Mouse (Mus musculus) left cerebral cortex, postnatal 14 days (tissue): ENCODE results near the gene Cox7b2. TPM values are rescaled to one million over a fixed set of nuclear protein-coding genes. Genes with fewer than 3 reads are reported as not detected.
"Not testable (repeated sequence)": the region's sequence is repeated elsewhere in the genome, so short reads cannot be mapped to it uniquely, and the experiment has no call there.

Experiments used
- DNase-seq, 2 experiments: peaks; one replicate each; pipeline ENCODE4 v3.0.0; 2021 to 2022; ENCODE audit warnings: low spot score in 2 of 2, mixed read lengths in 1 of 2
- intact Hi-C: fragments of 180-260 bp; cut with DNase I; formaldehyde crosslinking; loops from one replicate; pipeline ENCODE4 v1.15.1; 2025
- long read RNA-seq, 2 experiments: library from polyadenylated mRNA; stranded (forward); transcript quantifications; one replicate each; pipeline ENCODE4 v2.0.0; 2021
- total RNA-seq, 2 experiments: library from RNA; stranded (reverse); gene quantifications; 2 replicates each; pipeline ENCODE4 v1.2.3; 2021

The Cox7b2 gene
- under 1 TPM in 1 of 2 experiments, not detected in 1; 0.72 TPM for total RNA-seq
- long read RNA-seq, experiment 1 = 0 reads
- long read RNA-seq, experiment 2 = 0 reads

DNA sequence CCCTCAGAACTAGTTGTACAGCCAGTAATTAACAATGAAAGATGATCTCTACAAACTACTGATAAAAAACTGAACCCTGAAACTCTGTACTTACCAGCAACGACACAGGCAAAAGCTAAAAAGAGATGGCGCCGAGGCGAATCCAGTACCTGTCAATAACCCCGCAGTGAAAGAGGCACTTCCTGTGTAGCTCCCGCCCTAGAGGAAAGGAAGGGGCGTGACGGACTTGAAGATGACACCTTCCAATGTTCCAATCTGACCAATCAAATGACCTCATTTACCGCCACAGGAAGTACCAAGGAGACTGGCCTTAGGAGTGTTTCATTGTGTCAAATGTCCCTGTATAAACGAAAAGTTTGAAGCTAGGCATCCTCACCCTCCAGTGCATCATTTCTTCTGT lies at the start of gene Cox7b2:
Gene Cox7b2, minus strand, starts transcription at position 127 of the 400 bp plus-strand sequence.
- no peak for DNase-seq
- intact Hi-C loops = no loop called here

DNA sequence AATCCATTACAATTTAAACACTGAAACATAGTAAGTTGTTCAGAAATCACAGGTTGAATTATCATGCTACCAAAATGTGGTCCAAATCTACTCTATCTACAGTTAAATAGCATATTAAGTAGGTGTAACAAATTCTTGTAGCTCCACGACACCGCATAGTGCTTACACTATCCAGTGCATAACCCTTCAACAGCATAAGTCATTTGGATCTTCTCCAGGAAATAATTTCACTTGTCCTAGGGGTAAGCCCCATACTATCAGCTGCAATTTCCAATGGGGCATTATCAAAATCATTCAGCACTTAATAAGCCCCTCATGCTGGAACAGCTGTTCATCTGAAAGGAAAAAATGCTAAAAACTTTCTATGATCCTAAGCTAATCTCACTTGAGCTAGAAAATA lies 47.3 kb upstream of the Cox7b2 start:
- no peak for DNase-seq
- intact Hi-C loops = no loop called here

DNA sequence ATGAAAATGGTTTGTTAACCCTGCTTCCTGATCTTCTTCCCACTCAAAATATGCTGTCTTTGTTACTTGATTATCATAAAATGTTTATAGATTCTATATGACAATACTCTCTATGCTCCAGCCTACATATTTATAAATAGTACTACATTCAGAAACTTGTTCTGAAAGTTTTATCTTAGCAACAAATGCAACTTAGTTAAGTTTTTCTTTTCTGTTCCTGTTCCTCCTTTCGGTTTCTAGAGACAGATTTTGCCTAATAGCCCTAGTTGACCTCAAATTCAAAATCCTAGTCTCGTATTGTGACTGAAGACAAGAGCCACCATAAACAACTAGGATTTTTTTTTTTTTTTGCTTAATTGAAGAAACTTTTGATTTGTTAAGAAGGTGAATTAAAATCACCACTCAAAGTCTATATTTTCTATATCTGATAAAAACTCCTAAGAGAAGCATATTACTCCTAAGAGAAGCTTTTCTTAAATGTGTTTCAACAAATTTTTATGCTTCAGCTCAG lies 45.8 kb upstream of the Cox7b2 start:
- intact Hi-C loops = no loop called here
- no peak for DNase-seq

DNA sequence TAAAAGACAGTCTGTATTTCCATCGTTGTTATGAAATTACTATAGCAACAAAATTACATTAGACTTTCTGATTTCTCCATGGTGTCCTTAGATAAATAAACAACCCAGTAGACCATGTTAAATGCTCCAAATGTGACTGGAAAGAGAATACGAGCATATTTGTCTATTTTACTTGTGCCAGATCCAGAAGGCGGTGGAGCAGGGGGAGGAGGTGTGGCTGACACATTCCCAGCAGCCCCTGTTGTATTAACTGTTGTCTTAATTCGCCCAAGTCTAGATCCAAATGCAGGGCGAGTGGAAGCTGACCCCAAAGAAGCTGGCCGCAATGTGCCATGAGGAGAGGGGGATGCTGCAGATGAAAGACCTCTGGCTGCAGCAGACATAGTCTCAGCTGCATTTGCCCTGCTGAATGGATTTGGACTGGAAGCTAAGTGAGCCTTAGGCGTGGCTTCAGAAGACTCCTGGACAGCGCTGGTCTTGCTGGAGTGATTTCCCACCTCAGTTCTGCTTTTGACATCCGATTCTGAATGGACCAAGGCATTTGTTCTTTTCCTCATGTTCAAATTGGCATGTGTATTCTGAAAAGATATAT lies 23.7 kb upstream of the Cox7b2 start:
- intact Hi-C loops = no loop called here
- DNase-seq = no peak

DNA sequence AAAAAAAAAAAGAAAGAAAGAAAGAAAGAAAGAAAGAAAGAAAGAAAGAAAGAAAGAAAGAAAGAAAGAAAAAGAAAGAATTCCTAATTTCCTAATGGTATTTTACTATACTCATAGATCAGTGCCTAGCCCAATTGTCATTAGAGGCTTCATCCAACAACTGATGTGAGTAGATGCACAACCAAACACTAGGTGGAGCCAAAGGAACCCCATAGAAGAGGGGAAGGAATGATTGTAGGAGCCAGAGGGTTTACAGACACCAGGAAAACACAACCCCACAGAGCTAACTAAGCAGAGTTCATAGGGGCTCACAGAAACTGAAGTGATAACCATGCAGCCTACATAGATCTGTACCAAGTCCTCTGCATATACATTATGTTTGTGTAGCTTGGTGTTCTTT lies 2.5 kb downstream of the Cox7b2 start:
- DNase-seq = no peak
- intact Hi-C loops = no loop called here

DNA sequence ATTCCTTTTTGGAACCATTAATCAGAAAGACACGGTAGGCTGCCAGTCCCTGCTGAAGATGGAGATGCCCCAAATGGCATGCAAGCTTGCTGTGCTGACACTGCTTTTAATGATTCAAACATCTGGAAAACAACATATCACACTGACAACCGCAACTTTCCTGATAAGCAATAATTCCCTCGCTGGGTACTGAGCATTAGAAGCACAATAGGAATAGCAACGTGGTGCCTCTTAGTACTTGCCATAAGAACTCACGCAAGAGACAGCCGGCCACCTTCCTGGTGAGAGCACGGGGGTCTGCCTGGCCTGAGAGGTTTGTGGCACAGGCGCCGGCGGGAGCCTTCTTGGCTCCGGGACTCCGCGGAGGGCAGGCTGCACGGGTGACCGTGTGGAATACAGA lies 22.5 kb downstream of the Cox7b2 start:
- intact Hi-C loops = not testable (repeated sequence)

DNA sequence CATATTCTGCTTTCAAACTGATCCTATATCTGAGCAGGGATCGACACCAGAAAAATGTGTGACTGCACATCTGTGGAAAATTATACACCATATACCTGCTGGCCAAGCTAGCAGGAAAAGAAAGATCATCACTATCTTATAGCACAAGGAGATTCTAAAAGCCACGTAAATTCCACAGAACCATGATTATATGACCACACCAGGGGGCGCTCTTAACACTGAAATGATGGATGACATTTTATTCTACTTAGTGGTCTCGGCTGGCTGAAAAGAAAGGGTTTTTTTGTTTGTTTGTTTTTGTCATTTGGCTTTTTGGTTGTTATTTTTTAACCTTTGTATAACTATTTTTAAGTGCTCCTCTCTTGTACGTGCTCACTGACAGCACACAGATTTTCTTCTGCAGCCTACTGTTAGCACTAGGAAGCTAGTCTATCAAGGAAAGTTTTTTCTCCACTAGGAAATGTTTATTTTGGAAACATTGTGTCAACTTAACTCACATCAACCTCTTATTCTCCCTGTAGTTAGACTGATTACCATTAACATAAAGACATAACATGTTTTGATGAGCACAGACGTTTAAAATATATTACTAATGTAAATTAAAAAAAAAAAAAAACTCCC lies 45.8 kb downstream of the Cox7b2 start:
- peak; percentile 82 to 87 for DNase-seq
- intact Hi-C loops = loop anchor here (5.0 to 10.0 kb wide), 3 partner anchors 153 to 590 kb away; partner anchors contain the start of genes Gabra4 and Gabrb1

More for the DNA sequence above, 22.5 kb downstream of the Cox7b2 start:
- not testable (repeated sequence) for DNase-seq

DNA sequence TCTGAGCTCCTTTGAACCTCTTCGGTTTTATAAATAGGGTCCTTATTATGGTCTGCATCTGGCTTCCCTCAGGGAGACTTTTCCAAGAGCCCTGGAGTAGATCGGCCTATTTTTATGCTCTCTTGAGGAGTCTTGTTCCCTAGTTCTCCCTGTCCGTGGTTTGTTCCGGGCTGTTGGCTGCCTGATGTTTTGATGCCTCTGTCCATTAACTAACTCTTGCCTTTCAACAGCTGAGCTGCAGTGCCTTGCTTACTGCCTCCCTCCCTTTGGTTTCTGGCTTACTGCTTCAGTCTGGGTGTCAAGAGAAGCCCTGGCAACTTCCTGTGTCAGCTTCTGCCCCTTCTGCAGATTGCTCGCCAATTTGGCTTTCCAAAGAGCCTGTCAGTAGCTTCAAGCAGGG lies 52.4 kb downstream of the Cox7b2 start:
- intact Hi-C loops = no loop called here
- peak; percentile 11 to 19 for DNase-seq

DNA sequence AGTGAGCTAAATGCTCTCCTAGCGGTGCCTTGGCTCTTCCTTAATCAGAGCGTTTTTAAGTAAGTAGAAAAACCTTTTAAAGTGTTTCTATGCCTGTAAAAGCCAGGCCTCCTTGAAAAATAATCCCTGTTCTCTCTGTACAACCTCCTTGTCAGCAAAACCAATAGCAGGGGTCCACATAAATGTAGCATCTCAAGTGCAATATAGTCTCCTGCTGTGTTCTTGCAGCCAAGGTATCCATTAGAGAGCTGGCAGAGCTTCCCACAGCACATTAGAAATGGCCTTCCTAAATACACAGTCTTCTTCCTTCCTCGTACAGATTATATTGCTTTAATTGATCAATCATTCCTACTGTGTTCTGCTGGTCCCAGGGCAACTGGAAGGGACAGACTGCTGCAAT lies 91.0 kb downstream of the Cox7b2 start:
- intact Hi-C loops = no loop called here
- DNase-seq = no peak

DNA sequence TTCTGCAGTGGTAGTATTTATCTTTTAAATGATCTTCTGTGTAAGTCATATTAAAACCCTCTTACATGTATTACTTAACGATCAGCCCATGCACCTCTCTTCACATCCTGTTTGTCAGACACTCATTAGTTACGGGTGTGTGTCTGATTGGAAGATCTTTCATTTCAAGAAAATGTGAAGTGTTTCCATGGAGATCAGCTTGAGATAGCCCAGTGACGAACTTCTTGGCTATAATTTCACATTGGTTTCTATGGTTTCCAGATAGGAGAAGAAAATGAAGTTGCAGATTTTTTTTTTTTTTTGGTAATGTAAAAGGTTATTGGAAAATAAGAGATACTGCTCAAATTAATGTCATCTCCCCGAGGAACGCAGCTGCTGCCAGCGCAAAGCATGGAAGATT lies 107.8 kb downstream of the Cox7b2 start:
- DNase-seq = peak; percentile 8 to 84
- intact Hi-C loops = no loop called here

Other genes with a start within 250 kb of the Cox7b2 start
- gene Gabrb1, start 109.9 kb upstream of the Cox7b2 start, total RNA-seq = 10 to 100 TPM; 91.5 to 93.6 TPM
- gene Gabra4, start 110.1 kb upstream of the Cox7b2 start, total RNA-seq = 100 to 1,000 TPM; 100 to 117 TPM